Mouse (Mus musculus): ENCODE measurements around the gene Rnf168.
A peak's percentile ranks its signal among the peaks of the same experiment; 100 is the strongest.

The Rnf168 gene

DNA sequence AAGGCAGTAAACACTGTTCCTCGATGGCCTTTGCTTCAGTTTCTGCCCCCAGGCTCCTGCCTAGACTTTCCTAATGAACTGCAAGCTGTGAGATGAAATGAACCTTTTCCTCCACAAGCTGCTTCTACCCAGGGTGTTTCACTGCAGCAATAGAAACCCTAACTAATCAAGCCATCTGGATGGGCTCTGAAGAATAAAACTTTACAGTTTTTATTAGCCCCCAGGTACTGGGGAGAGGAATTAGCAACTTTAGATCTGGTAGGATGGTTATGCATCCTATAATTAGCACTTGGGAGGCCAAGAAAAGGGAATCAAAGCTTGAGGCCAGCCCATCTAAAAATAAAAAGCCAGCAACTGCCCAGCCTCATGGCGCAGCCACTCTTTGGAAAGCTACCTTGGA is 39.3 kb downstream of the Rnf168 start:
- DNase-seq (ENCODE audit: low spot score), result no peak

DNA sequence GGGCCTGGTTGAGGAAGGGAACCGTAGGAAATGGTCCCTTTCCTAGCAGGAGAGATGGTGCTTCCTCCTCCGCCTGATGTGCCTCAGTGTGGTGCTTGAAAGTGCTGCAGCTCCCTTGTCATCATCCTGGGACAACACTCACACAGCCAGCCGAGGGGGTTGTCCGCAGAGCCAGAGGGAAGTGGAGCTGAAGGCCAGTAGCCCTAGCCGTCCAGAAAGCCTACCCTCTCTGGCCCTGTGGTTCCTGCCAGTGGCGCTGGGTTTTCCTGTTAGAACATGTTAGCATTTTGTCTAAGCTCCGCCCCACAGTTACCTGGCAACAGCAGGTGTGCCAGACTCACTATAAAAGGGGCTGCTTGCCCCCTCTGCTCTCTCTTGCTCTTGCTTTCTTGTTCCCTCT is 46.7 kb downstream of the Rnf168 start:
- no peak for DNase-seq (ENCODE audit: low spot score)

DNA sequence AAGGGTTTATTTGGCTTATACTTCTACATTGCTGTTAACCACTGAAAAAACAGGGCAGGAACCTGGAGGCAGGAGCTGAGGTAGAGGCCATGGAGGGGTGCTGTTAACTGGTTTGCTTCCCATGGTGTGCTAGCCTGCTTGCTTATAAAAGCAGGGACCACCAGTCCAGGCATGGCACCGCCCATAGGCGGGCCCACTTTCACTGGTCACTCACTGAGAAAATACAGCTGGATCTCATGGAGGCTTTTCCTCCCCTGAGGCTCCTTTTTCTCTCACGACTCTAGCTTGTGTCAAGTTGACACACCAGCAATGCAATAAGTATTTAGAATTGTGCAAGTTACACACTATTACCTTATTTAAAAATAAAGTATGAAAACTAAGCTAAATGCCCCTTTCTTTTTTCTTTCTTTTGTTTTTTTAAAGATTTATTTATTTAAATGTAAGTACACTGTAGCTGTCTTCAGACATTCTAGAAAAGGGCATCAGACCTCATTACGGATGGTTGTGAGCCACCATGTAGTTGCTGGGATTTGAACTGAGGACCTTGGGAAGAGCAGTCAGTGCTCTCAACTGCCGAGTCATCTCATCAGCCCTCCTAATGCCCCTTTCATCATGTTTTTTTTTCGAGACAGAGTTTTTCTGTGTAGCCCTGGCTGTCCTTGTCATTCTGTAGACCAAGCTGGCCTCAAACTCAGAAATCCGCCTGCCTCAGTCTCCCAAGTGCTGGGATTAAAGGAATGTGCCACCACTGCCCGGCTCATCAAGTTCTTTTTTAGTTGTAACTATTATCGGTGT is 53.8 kb downstream of the Rnf168 start:
- DNase-seq (ENCODE audit: low spot score), result no peak

DNA sequence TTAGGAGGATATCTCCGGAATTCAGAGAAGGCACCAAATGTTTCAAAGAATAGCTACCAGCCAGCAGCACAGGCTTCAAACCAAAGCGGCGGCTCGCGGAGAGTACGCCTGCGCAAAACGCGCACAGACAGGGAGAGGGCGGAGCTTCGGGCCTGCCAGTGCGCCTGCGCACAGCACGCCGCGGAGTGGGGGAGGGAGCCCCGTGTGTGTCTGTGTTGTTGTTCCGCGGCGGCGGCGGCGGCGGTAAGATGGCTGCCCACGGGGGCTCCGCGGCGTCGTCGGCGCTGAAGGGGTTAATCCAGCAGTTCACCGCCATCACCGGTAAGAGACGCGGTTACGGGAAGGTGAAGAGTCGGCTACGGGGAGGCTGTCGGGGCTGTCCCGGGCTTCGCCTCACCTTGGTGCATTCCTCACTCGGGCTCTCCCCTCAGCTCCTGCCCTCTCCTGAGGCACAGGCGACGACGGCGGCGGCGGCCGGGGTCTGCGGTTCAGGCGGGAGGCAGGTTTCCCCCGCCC is 54.8 kb downstream of the Rnf168 start, which contains the start of gene Ubxn7:
Gene Ubxn7 (plus strand): TSS at position 218 of the 516 bp plus-strand sequence.
- peak; percentile 98 for DNase-seq (ENCODE audit: low spot score)

DNA sequence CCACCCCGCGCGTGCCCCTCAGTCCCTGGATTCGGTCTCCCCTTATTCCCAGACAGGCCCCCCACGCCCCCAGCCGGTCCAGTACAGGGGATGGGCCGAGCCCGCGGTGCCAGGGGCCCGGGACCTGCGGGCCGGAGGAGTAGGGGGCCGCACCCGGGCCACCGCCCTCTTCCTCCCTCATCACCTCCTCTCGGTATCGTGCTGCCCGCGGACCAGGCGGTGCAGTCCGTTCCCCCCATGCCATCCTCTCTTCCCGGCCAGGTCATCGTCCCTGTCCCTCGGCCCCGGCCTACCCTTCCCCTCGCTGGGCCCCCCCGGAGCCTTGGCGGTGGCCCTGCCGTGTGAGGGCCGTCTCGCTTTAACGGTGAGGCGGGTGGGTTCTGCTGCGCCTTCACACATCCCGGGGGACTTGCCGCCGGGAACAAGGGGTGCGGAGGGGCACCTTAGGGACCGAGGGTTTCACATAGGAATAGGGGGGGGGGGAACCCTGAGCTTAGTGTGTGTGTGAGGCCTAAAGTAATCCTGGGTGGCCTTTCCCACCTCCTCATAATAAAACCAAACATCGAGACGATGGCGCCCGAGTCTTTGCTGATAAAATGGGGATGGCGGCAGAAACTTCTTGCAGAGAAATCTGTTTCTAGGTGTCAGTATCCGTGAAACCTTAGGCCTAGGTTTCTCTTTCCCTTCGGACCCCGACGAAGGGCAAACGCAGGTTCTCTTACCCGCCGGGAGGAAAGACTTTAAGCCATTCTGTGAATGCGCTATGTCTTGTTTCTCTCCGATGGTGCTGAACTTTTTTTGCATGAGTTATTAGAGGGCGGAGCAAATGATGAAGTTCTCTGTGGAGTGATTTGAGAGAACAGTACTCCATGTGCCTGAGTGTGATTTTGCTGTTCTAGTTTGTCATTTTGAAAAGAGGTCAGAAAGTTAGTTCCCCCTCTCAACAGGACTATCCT is 55.6 kb downstream of the Rnf168 start:
- DNase-seq (ENCODE audit: low spot score), result peak; percentile 41

DNA sequence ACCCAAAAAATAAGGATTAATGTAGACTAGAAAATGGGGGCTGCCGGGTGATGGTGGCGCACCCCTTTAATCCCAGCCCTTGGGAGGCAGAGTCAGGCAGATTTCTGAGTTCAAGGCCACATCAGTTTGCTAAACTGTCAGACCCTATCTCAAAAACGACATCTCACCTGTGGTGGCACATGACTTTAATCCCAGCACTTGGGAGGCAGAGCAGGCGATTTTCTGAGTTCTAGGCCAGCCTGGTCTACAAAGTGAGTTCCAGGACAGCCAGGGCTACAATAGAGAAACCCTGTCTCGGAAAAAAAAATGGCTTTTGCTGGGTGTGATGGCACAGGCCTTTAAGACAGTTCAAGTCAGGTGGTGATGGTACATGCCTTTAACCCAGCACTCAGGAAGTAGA is 57.9 kb downstream of the Rnf168 start:
- DNase-seq (ENCODE audit: low spot score), result no peak

DNA sequence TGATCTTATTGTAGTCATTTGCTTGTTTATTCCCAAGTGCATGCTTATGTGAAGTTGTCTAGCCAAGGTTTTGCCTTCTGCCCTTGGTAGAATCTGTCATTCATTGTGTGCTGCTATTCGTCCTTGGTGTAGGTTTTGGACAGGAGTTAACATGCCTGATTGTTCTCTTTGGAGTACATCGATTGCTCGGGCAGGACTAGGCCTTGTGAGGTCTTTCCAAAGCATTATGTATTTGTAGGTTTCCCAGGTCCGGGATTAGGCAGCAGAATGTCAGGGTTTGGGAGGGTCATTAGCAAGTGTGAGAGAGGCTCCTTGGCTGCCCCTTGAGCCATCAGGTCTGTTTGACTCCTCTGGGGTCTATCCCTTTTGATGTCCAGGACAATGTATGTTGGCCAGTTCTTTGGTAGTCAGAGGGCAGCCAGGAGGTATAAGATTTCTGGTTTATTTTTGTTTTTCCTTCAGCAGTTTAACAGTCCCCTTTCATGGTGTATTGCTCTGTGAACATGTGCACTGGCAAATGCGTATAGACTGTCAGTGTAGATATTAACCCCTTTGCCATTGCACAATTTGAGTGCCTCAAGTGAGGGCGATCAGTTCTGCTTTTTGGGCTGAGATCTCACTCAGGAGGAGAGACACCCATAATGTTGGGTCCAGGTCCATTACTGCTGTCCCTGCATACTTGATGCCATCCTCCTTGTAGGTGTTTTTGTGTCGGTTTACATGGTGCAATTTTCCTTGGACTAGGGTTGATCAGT is 58.9 kb downstream of the Rnf168 start:
- DNase-seq (ENCODE audit: low spot score), result no peak

DNA sequence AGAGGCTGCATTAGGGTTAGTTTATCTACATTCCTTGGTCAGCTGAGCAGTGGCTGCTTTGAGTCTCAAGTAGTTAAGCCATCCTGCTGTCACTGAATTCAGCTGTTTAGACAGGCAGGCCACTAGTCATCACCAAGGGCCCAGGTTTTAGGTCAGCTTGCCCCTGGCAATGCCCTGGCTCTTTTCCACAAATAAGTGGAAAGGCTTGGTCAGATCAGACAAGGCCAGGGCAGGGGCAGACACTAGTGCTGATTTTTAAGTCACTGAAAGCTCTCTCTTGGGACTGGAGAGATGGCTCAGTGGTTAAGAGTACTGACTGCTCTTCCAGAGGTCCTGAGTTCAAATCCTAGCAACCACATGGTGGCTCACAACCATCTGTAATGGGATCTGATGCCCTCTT is 59.7 kb downstream of the Rnf168 start:
- no peak for DNase-seq (ENCODE audit: low spot score)

DNA sequence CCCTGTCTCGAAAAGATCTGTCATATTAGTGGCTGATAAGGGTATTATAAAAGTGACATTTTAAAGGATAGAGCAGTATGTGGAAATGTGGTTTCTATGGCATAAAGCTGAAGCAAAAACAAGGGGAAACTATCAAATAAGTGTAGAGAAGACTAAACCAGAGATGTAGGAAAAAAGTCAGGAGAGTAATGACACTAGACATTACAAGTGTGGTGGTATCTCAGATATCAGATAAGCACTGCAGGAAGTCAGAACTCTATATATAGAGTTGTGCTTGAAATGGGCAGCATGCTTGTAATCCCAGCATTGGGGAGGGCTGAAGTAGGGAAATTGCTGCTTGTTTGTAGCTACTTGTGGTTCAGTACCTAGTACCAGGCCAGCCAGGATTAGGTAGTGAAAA is 63.2 kb downstream of the Rnf168 start:
- DNase-seq (ENCODE audit: low spot score), result no peak

DNA sequence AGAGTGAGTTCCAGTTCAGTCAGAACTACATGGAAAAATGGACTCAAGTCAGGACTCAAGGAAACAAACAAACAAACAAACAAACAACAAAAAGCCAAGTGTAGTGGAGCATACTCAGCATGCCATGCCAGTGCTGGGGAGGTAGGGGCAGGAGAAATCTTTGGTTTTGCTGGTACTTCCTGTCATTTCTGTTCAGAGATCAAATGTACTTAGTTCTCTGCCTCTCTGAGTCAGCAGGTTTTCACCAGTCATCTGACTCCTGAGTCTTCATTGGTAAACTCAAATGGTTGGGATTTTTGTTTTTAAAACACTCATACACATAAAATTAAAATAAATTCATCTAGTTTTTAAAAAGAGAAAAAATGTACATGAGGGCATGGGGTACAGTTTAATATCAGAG is 68.3 kb downstream of the Rnf168 start:
- no peak for DNase-seq (ENCODE audit: low spot score)

DNA sequence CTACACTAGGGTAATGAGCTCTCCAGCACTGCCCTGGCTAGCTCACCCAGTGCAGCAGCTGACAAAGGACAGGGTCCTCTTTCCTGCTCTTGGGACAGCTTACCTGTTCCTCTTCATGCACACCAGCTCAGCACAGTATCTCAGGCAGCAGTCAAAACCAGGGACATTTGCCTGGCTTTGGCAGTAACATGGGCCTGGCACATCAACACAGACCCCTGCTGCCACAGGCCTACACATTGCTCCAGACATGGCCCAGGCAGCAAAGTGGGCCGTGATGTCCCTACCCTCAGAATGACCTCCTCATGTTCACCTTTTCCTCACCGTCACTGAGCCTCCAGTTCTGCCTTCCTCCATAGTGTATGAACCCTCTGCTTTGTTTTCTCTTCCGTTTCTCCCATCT is 73.5 kb downstream of the Rnf168 start:
- DNase-seq (ENCODE audit: low spot score), result no peak
